Mouse (Mus musculus) gastrocnemius, postnatal 4 days (tissue): Measurements from ENCODE around the gene Apbb2. TPM values are rescaled to one million over a fixed set of nuclear protein-coding genes. Genes with fewer than 3 reads are reported as not detected.
A peak's percentile ranks its signal among the peaks of the same experiment; 100 is the strongest.

Source experiments
- DNase-seq, 2 experiments: peaks; one replicate each; pipeline ENCODE4 v3.0.0; 2021 to 2022; ENCODE audit warnings: low spot score in 2 of 2, mixed read lengths in 2 of 2
- total RNA-seq, 2 experiments: library from RNA; stranded (reverse); gene quantifications; 2 replicates each; pipeline ENCODE4 v1.2.3; 2021

Apbb2 gene
- total RNA-seq, 2 experiments from 2014 or later: 56.0 to 60.4 TPM

- peak in 1 of 2 experiments; percentile 39 for DNase-seq
These were observed 15.4 kb downstream of the Apbb2 start for GRCm38 (mm10) chr5:66603223-66603622.

- DNase-seq: no peak
These were observed 16.2 kb downstream of the Apbb2 start for GRCm38 (mm10) chr5:66602287-66602820.

- DNase-seq: no peak
These were observed 18.2 kb downstream of the Apbb2 start for GRCm38 (mm10) chr5:66600415-66600814.

- DNase-seq: no peak
These were observed 18.7 kb downstream of the Apbb2 start for GRCm38 (mm10) chr5:66599888-66600287.

- DNase-seq: no peak
These were observed 22.3 kb downstream of the Apbb2 start for GRCm38 (mm10) chr5:66596296-66596695.

- DNase-seq: no peak
These were observed 23.7 kb downstream of the Apbb2 start for GRCm38 (mm10) chr5:66594881-66595280.

- DNase-seq: no peak
These were observed 32.3 kb downstream of the Apbb2 start for GRCm38 (mm10) chr5:66586236-66586745.

GRCm38 (mm10) chr5:66583019-66583406, 35.6 kb downstream of the Apbb2 start:
- DNase-seq: no peak

GRCm38 (mm10) chr5:66582281-66583018, 36.1 kb downstream of the Apbb2 start:
- DNase-seq: no peak

GRCm38 (mm10) chr5:66579066-66579465, 39.5 kb downstream of the Apbb2 start:
- no peak for DNase-seq

- no peak for DNase-seq
These were observed 42.3 kb downstream of the Apbb2 start for GRCm38 (mm10) chr5:66576299-66576698.

GRCm38 (mm10) chr5:66575148-66575547, 43.4 kb downstream of the Apbb2 start:
- DNase-seq: no peak

- DNase-seq: no peak
These were observed 45.3 kb downstream of the Apbb2 start for GRCm38 (mm10) chr5:66573266-66573665.

- no peak for DNase-seq
These were observed 46.3 kb downstream of the Apbb2 start for GRCm38 (mm10) chr5:66572086-66572855.

GRCm38 (mm10) chr5:66570709-66571108, 47.9 kb downstream of the Apbb2 start:
- DNase-seq: no peak

GRCm38 (mm10) chr5:66569141-66569801, 49.3 kb downstream of the Apbb2 start:
- no peak for DNase-seq

- DNase-seq: no peak
These were observed 50.6 kb downstream of the Apbb2 start for GRCm38 (mm10) chr5:66568002-66568401.

GRCm38 (mm10) chr5:66567424-66567823, 51.2 kb downstream of the Apbb2 start:
- no peak for DNase-seq

- DNase-seq: peak in 1 of 2 experiments; percentile 19
These were observed 58.9 kb downstream of the Apbb2 start for GRCm38 (mm10) chr5:66559591-66560175.

GRCm38 (mm10) chr5:66558094-66558493, 60.5 kb downstream of the Apbb2 start:
- no peak for DNase-seq

GRCm38 (mm10) chr5:66553933-66554332, 64.7 kb downstream of the Apbb2 start:
- DNase-seq: no peak
